Mouse (Mus musculus) MEL (cell line): ENCODE data around the gene Gm826. TPM values are rescaled to one million over a fixed set of nuclear protein-coding genes. Genes with fewer than 3 reads are reported as not detected.

Source experiments
- DNase-seq: peaks from one replicate; pipeline ENCODE4 v3.0.0; 2011; ENCODE audit warnings: low read depth, low spot score
- H3K27ac ChIP-seq: 2 replicates; pipeline ENCODE4 v1.5.1; 2012; ENCODE audit warnings: low read depth, mild to moderate bottlenecking, control low read depth, low read length, moderate library complexity; ENCODE audit not compliant: control insufficient read depth
- H3K27me3 ChIP-seq, 2 experiments: fragments of 150-350 bp in 1 of 2; sonication (generic) in 1 of 2; 2 replicates each; pipeline ENCODE4 v1.6.1; 2012; ENCODE audit warnings: low read length in 2 of 2, mild to moderate bottlenecking in 2 of 2, improper control_type of control experiment in 1 of 2, moderate library complexity in 1 of 2; ENCODE audit not compliant: insufficient read depth in 2 of 2, control insufficient read depth in 1 of 2
- H3K36me3 ChIP-seq, 2 experiments: 2 replicates each; pipeline ENCODE4 v1.6.1; 2012 to 2014; ENCODE audit warnings: low read length in 2 of 2, improper control_type of control experiment in 1 of 2, inconsistent platforms in 1 of 2, mild to moderate bottlenecking in 1 of 2; ENCODE audit not compliant: insufficient read depth in 2 of 2, control insufficient read depth in 1 of 2
- H3K4me1 ChIP-seq, 2 experiments: fragments of 150-350 bp in 1 of 2; sonication (generic) in 1 of 2; 2 replicates each; pipeline ENCODE4 v1.6.1; 2012; ENCODE audit warnings: low read length in 2 of 2, improper control_type of control experiment in 1 of 2, mild to moderate bottlenecking in 1 of 2; ENCODE audit not compliant: insufficient read depth in 2 of 2, control insufficient read depth in 1 of 2
- H3K4me3 ChIP-seq, 2 experiments: fragments of 150-350 bp in 1 of 2; sonication (generic) in 1 of 2; 2 replicates each; pipeline ENCODE4 v1.5.1; 2012; ENCODE audit warnings: low read depth in 2 of 2, low read length in 2 of 2, mild to moderate bottlenecking in 2 of 2, moderate library complexity in 2 of 2, control low read depth in 1 of 2, improper control_type of control experiment in 1 of 2; ENCODE audit not compliant: control insufficient read depth in 1 of 2, insufficient read depth in 1 of 2
- H3K79me2 ChIP-seq: 2 replicates; pipeline ENCODE4 v1.6.1; 2012; ENCODE audit warnings: mild to moderate bottlenecking, low read length, moderate library complexity; ENCODE audit not compliant: control insufficient read depth, poor library complexity, insufficient read depth
- H3K9ac ChIP-seq: 2 replicates; pipeline ENCODE4 v1.6.1; 2012; ENCODE audit warnings: low read depth, mild to moderate bottlenecking, control low read depth, low read length, moderate library complexity; ENCODE audit not compliant: control insufficient read depth, poor library complexity, severe bottlenecking
- H3K9me3 ChIP-seq: fragments of 150-350 bp; sonication (generic); replicated peaks from 2 replicates; pipeline ENCODE4 v1.6.1; 2012; ENCODE audit warnings: mild to moderate bottlenecking, low read length, improper control_type of control experiment, moderate library complexity; ENCODE audit not compliant: insufficient read depth
- CHD1 ChIP-seq: IDR thresholded peaks from 2 replicates; pipeline ENCODE4 v1.6.1; 2012; ENCODE audit warnings: low read depth, mild to moderate bottlenecking, inconsistent platforms, low read length, improper control_type of control experiment
- CHD2 ChIP-seq: IDR thresholded peaks from 2 replicates; pipeline ENCODE4 v1.6.1; 2011; ENCODE audit warnings: low read length, improper control_type of control experiment
- CTCF ChIP-seq, 3 experiments: IDR thresholded peaks in 2 of 3; conservative IDR thresholded peaks in 1 of 3; 2 replicates each; pipeline ENCODE4 v1.5.1; 2011 to 2012; ENCODE audit warnings: low read length in 3 of 3, low read depth in 2 of 3, mild to moderate bottlenecking in 2 of 3, improper control_type of control experiment in 1 of 3, inconsistent platforms in 1 of 3, mixed read lengths in 1 of 3, moderate library complexity in 1 of 3; ENCODE audit not compliant: control insufficient read depth in 1 of 3, insufficient read depth in 1 of 3, poor library complexity in 1 of 3, severe bottlenecking in 1 of 3
- E2F4 ChIP-seq: IDR thresholded peaks from 2 replicates; pipeline ENCODE4 v1.6.1; 2011; ENCODE audit warnings: low read depth, low read length, improper control_type of control experiment, borderline replicate concordance
- ELF1 ChIP-seq: IDR thresholded peaks from 2 replicates; pipeline ENCODE4 v1.6.1; 2014; ENCODE audit warnings: low read depth, mild to moderate bottlenecking, inconsistent platforms, low read length, improper control_type of control experiment, moderate library complexity
- EP300 ChIP-seq, 2 experiments: IDR thresholded peaks; 2 replicates each; pipeline ENCODE4 v1.6.1; 2011; ENCODE audit warnings: improper control_type of control experiment in 2 of 2, low read length in 2 of 2, low read depth in 1 of 2, mild to moderate bottlenecking in 1 of 2
- GABPA ChIP-seq: IDR thresholded peaks from 2 replicates; pipeline ENCODE4 v1.6.1; 2012; ENCODE audit warnings: low read depth, mild to moderate bottlenecking, inconsistent platforms, low read length, improper control_type of control experiment, moderate library complexity
- HCFC1 ChIP-seq: IDR thresholded peaks from 2 replicates; pipeline ENCODE4 v1.6.1; 2012; ENCODE audit warnings: low read depth, mild to moderate bottlenecking, inconsistent platforms, low read length, improper control_type of control experiment, moderate library complexity
- KAT2A ChIP-seq: conservative IDR thresholded peaks from 2 replicates; pipeline ENCODE4 v1.6.1; 2012; ENCODE audit warnings: low read depth, low read length, improper control_type of control experiment, inconsistent platforms
- MAFK ChIP-seq: IDR thresholded peaks from 2 replicates; pipeline ENCODE4 v1.6.1; 2011; ENCODE audit warnings: low read depth, mild to moderate bottlenecking, low read length, improper control_type of control experiment, borderline replicate concordance
- MAX ChIP-seq: IDR thresholded peaks from 2 replicates; pipeline ENCODE4 v1.6.1; 2011; ENCODE audit warnings: low read length, improper control_type of control experiment
- MAZ ChIP-seq: IDR thresholded peaks from 2 replicates; pipeline ENCODE4 v1.6.1; 2012; ENCODE audit warnings: low read depth, mild to moderate bottlenecking, inconsistent platforms, low read length, improper control_type of control experiment
- MXI1 ChIP-seq: IDR thresholded peaks from 2 replicates; pipeline ENCODE4 v1.6.1; 2011; ENCODE audit warnings: mild to moderate bottlenecking, low read depth, low read length, improper control_type of control experiment
- MYB ChIP-seq: IDR thresholded peaks from 2 replicates; pipeline ENCODE4 v1.6.1; 2011; ENCODE audit warnings: mild to moderate bottlenecking, low read depth, low read length, improper control_type of control experiment
- NELFE ChIP-seq: IDR thresholded peaks from 2 replicates; pipeline ENCODE4 v1.6.1; 2011; ENCODE audit warnings: low read depth, low read length, improper control_type of control experiment
- POLR2A ChIP-seq, 2 experiments: IDR thresholded peaks; 2 replicates each; pipeline ENCODE4 v1.6.1; 2011 to 2012; ENCODE audit warnings: low read length in 2 of 2, mild to moderate bottlenecking in 2 of 2, control low read depth in 1 of 2, improper control_type of control experiment in 1 of 2, low read depth in 1 of 2, moderate library complexity in 1 of 2; ENCODE audit not compliant: control insufficient read depth in 1 of 2, insufficient read depth in 1 of 2, poor library complexity in 1 of 2
- POLR2AphosphoS5 ChIP-seq: IDR thresholded peaks from 2 replicates; pipeline ENCODE4 v1.6.1; 2012; ENCODE audit warnings: low read depth, borderline replicate concordance, mild to moderate bottlenecking, inconsistent platforms, low read length, moderate library complexity, mixed read lengths
- RAD21 ChIP-seq: IDR thresholded peaks from 2 replicates; pipeline ENCODE4 v1.6.1; 2011; ENCODE audit warnings: mild to moderate bottlenecking, low read depth, low read length, improper control_type of control experiment
- RCOR1 ChIP-seq: IDR thresholded peaks from 2 replicates; pipeline ENCODE4 v1.6.1; 2012; ENCODE audit warnings: low read depth, mild to moderate bottlenecking, inconsistent platforms, low read length, improper control_type of control experiment
- SIN3A ChIP-seq: IDR thresholded peaks from 2 replicates; pipeline ENCODE4 v1.6.1; 2012; ENCODE audit warnings: low read length, improper control_type of control experiment, inconsistent platforms
- TAL1 ChIP-seq: IDR thresholded peaks from 2 replicates; pipeline ENCODE4 v1.6.1; 2012; ENCODE audit warnings: mild to moderate bottlenecking, inconsistent platforms, low read length, moderate library complexity, mixed read lengths
- TBP ChIP-seq: IDR thresholded peaks from 2 replicates; pipeline ENCODE4 v1.8.0; 2011; ENCODE audit warnings: low read depth, low read length, improper control_type of control experiment
- USF2 ChIP-seq, 2 experiments: IDR thresholded peaks; 2 replicates each; pipeline ENCODE4 v1.6.1; 2011 to 2012; ENCODE audit warnings: improper control_type of control experiment in 2 of 2, low read length in 2 of 2, borderline replicate concordance in 1 of 2, inconsistent platforms in 1 of 2, low read depth in 1 of 2, mild to moderate bottlenecking in 1 of 2; ENCODE audit not compliant: insufficient read depth in 1 of 2
- ZC3H11A ChIP-seq: IDR thresholded peaks from 2 replicates; pipeline ENCODE4 v1.6.1; 2012; ENCODE audit warnings: low read depth, mild to moderate bottlenecking, inconsistent platforms, low read length, improper control_type of control experiment
- ZNF384 ChIP-seq: IDR thresholded peaks from 2 replicates; pipeline ENCODE4 v1.6.1; 2012; ENCODE audit warnings: low read depth, mild to moderate bottlenecking, inconsistent platforms, low read length, improper control_type of control experiment
- polyA plus RNA-seq, 2 experiments: library from polyadenylated mRNA; stranded (reverse) in 1 of 2; unstranded in 1 of 2; fragments of >175 nt in 1 of 2; fragments of >200 nt in 1 of 2; gene quantifications; 2 replicates each; pipeline versions ENCODE4 v1.2.1 to v1.2.4; 2012; ENCODE audit warnings: low replicate concordance in 2 of 2, low read depth in 1 of 2; ENCODE audit not compliant: insufficient read length in 2 of 2, insufficient read depth in 1 of 2, missing spikeins in 1 of 2
- total RNA-seq: library from RNA; depleted of rRNA; stranded (reverse); fragments of 300-350 nt; gene quantifications from 2 replicates; pipeline ENCODE4 v1.2.3, GENCODE M21; 2012

The Gm826 gene
- total and polyA plus RNA-seq, 3 experiments = not detected

GRCm38 (mm10) chr2:160332516-160333325 lies 1.2 kb downstream of the Gm826 start:
- no peak overlapping the region for H3K27ac ChIP-seq
- H3K9me3 ChIP-seq = no peaks in the 10 kb centered on the region
- H3K4me3 ChIP-seq = no peak overlapping the region
- no peaks in the 10 kb centered on the region for H3K4me1 ChIP-seq
- no peak overlapping the region for H3K9ac ChIP-seq
- H3K36me3 ChIP-seq = no peaks in the 10 kb centered on the region
- TF ChIP-seq SIN3A (no peak), USF2 (IDR thresholded peaks at IDR 0.05; ENCODE audit: borderline replicate concordance in 1 of 2, insufficient read depth in 1 of 2, low read depth in 1 of 2, low read length in 2 of 2) (no peak), HCFC1 (no peak), GABPA (no peak), RAD21 (no peak), CTCF (IDR thresholded peaks at IDR 0.05 in 2 of 3, conservative IDR thresholded peaks at IDR 0.05 in 1 of 3; ENCODE audit: control insufficient read depth in 1 of 3, insufficient read depth in 1 of 3, low read depth in 2 of 3, low read length in 3 of 3, poor library complexity in 1 of 3, severe bottlenecking in 1 of 3) (no peak), TAL1 (no peak), RCOR1 (no peak), MXI1 (no peak), ZC3H11A (no peak), POLR2AphosphoS5 (no peak), MAZ (no peak), NELFE (no peak), ELF1 (no peak), MAX (no peak), MAFK (no peak), MYB (no peak)
- TF ChIP-seq, all 39 proteins: peak for 0
- H3K79me2 ChIP-seq = no peaks in the 10 kb centered on the region
- DNase-seq = no peak
- H3K27me3 ChIP-seq = no peaks in the 10 kb centered on the region

DNA sequence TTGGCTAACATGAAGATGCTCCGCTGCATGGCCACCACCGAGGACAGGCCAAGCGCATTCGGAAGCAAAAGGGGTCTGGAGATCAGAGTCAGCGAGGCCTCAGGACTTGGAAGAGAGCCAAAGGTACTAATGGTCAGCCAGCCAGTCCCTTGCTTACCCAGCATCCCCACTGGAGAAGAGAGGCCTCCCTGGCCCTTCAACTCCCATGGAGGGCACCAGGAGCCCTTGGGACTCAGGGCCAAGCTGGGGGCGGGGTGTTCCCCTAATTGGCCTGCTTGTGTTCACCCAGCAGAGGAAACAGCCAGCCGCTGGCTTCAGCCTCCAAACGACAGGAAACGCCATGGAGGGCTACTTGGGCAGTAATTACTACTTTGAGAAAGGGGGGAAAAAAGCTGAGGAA lies 5.1 kb downstream of the Gm826 start:
- no peaks in the 10 kb centered on the region for H3K36me3 ChIP-seq
- TF ChIP-seq CHD1 (no peak), E2F4 (no peak), CTCF (IDR thresholded peaks at IDR 0.05 in 2 of 3, conservative IDR thresholded peaks at IDR 0.05 in 1 of 3; ENCODE audit: control insufficient read depth in 1 of 3, insufficient read depth in 1 of 3, low read depth in 2 of 3, low read length in 3 of 3, poor library complexity in 1 of 3, severe bottlenecking in 1 of 3) (no peak), SIN3A (no peak), KAT2A (no peak), TBP (no peak), EP300 (IDR thresholded peaks at IDR 0.05; ENCODE audit: low read depth in 1 of 2, low read length in 2 of 2) (no peak), POLR2AphosphoS5 (no peak), MXI1 (no peak), CHD2 (no peak), ZNF384 (no peak), POLR2A (IDR thresholded peaks at IDR 0.05; ENCODE audit: control insufficient read depth in 1 of 2, insufficient read depth in 1 of 2, low read depth in 1 of 2, low read length in 2 of 2, poor library complexity in 1 of 2) (no peak)
- no peak for DNase-seq
- no peak overlapping the region for H3K9ac ChIP-seq
- no peaks in the 10 kb centered on the region for H3K4me1 ChIP-seq
- no peak overlapping the region for H3K4me3 ChIP-seq
- H3K27ac ChIP-seq = no peak overlapping the region
- no peaks in the 10 kb centered on the region for H3K79me2 ChIP-seq
- no peaks in the 10 kb centered on the region for H3K27me3 ChIP-seq
- no peaks in the 10 kb centered on the region for H3K9me3 ChIP-seq
